Mouse (Mus musculus): Measurements from ENCODE around the gene Pigt.
A peak's percentile ranks its signal among the peaks of the same experiment; 100 is the strongest.

The Pigt gene

GRCm38 (mm10) chr2:164486258-164487114 is 10.8 kb upstream of the Pigt start:
- DNase-seq (ENCODE audit: low spot score) = peak; percentile 77

- DNase-seq (ENCODE audit: low spot score) = no peak
Observed at GRCm38 (mm10) chr2:164487115-164487527, 10.2 kb upstream of the Pigt start.

DNA sequence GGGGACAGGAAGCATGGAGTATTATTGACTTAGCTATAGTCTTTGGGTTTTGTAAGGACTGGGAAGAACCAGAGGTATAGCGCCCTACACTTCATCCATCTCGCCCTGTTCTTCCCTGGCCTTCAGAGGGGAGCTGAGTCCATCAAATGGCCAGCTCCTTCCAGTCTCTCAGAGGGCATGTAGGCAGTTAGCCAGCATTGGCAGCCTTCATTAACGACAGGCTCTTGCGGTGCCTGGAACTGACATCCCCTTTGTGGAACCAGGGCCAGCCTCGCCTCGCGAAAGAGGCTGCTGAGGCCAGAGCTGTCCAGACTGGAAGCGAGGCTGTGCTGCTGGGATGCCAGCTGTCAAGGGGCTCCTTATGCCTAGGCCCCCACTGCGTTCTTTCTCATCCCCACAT is 9.5 kb upstream of the Pigt start:
- DNase-seq (ENCODE audit: low spot score) = no peak

- DNase-seq (ENCODE audit: low spot score) = no peak
Observed at GRCm38 (mm10) chr2:164494126-164494525, 3.2 kb upstream of the Pigt start.

- no peak for DNase-seq (ENCODE audit: low spot score)
Observed at GRCm38 (mm10) chr2:164496331-164496730, 989 bp upstream of the Pigt start.

GRCm38 (mm10) chr2:164497691-164498268 is 460 bp downstream of the Pigt start:
- DNase-seq (ENCODE audit: low spot score) = no peak

DNA sequence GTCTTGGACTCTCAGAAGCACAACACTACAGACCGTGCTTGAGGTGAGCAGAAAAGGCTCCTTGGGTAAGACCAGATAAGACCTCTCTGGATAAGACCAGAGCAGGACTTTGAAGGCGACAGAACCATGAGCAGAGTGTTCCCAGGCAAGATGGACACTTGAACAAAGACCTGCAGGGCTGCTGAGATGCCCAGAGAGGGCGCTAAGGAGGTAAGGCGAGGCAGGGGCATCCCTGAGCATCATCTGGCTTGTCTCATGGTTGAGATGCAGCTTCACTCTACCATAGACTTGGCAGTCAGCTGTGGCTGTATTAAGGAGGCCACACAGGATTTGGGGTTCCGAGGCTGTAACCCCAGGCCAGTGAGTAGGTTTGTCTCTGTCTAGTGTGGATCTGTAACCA is 2.0 kb downstream of the Pigt start:
- DNase-seq (ENCODE audit: low spot score) = no peak

GRCm38 (mm10) chr2:164500511-164500910 is 3.2 kb downstream of the Pigt start:
- DNase-seq (ENCODE audit: low spot score) = no peak

- no peak for DNase-seq (ENCODE audit: low spot score)
Observed at GRCm38 (mm10) chr2:164504919-164505318, 7.6 kb downstream of the Pigt start.

GRCm38 (mm10) chr2:164505619-164506347 is 8.5 kb downstream of the Pigt start:
- no peak for DNase-seq (ENCODE audit: low spot score)

GRCm38 (mm10) chr2:164507811-164508210 is 10.5 kb downstream of the Pigt start:
- DNase-seq (ENCODE audit: low spot score) = no peak

DNA sequence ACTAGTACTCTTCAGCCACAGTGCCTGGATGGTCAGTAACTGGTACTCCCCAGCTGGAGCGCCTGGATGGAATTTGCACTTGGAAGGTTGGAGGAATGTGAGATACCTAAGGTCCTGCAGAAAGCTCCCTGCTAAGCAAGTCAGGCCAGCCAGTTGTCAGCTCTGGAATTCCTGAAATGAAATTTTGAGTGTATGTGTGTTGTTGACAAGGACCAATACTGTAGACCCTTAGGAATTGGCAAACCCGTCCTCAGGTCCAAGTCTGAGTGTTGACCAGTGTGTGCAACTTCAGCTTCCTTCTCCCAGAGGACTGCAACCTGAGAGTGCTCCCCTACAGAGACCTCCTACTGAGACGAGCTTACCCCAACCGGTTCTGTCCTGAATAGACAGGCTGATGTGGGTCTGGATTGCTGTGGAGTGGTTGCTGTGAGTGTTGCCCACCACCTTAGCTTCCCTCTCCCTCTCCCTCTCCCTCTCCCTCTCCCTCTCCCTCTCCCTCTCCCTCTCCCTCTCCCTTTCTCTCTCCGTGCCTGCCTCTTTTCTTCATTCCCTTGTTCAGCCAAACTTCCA is 13.4 kb downstream of the Pigt start:
- DNase-seq (ENCODE audit: low spot score) = no peak

GRCm38 (mm10) chr2:164512121-164512909 is 15.0 kb downstream of the Pigt start:
- no peak for DNase-seq (ENCODE audit: low spot score)

DNA sequence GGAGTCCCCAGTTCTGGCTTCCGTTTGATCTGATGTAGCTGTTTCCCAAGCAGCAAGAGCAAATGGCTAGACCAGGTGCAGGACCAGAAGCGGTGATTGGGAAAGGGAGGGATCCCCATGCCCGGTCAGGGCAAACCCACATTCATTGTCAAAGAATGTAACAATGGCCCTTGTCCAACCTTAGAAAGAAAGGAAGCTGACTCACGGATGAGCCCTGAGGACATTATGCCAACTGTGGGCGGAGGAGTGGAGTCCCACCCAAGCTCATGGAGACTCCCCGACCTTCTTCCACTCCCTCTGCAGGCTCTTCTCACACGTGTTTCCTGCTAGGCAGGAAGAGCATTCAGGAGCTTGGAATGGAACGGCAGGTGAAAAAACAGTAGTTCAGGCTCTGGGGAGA is 16.1 kb downstream of the Pigt start:
- no peak for DNase-seq (ENCODE audit: low spot score)

DNA sequence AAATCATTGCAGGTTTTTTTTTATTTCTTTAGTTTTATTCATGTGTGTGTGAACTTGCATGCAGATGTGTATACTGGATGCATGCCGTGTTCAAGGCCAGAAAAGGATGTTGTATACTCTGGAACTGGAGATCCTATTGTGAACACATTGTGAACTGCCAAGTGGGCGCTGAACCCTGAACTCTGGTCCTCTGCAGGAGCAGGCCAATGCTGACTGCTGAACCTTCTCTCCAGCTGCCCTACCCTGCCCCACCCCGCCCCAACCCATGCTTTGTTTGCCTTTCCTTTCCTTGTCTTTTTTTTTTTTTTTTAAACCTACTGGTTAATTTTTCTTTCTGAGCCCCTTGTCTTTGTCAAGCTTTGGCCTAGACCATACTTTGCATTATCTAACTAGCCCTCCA is 17.6 kb downstream of the Pigt start:
- no peak for DNase-seq (ENCODE audit: low spot score)

DNA sequence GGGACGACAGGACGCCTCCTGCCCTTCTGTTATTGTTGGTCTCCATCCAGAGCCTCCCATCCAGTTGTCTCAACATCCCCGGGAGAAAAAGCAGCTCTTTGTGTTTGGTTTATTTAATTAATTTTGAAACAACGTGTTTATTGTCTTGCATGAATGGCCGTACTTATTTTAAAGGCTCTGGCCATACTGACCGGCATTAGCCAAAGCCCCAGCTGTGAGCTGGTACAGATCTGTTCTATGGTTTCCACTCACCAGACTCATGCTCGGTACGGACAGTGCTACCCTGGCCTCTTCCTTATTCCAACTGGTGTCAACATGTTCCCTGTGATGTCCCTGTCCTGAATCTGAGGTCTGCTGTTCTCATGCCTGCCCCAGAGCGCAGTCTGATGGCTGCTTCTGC is 18.6 kb downstream of the Pigt start:
- no peak for DNase-seq (ENCODE audit: low spot score)

DNA sequence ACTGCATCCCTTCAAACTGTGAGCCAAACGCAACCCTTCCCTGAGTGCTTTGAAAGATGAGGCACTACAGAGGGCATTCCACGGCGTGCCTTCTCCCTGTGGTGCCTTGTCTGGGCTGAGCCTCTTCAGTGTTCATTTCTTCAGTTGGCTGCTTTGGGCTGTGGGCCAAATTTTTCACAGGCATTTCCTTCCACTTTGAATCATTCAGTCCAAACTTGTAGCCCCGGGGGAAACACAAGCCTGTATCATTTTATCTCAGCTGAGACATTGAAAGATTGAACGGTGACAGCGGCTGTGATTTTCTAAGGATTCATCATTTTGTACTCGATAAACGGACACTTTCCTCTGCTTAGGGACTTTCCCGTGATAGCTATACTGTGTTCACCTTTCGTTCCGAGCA is 19.3 kb downstream of the Pigt start:
- DNase-seq (ENCODE audit: low spot score) = no peak

- DNase-seq (ENCODE audit: low spot score) = peak; percentile 67
Observed at GRCm38 (mm10) chr2:164517485-164518221, 20.3 kb downstream of the Pigt start.

DNA sequence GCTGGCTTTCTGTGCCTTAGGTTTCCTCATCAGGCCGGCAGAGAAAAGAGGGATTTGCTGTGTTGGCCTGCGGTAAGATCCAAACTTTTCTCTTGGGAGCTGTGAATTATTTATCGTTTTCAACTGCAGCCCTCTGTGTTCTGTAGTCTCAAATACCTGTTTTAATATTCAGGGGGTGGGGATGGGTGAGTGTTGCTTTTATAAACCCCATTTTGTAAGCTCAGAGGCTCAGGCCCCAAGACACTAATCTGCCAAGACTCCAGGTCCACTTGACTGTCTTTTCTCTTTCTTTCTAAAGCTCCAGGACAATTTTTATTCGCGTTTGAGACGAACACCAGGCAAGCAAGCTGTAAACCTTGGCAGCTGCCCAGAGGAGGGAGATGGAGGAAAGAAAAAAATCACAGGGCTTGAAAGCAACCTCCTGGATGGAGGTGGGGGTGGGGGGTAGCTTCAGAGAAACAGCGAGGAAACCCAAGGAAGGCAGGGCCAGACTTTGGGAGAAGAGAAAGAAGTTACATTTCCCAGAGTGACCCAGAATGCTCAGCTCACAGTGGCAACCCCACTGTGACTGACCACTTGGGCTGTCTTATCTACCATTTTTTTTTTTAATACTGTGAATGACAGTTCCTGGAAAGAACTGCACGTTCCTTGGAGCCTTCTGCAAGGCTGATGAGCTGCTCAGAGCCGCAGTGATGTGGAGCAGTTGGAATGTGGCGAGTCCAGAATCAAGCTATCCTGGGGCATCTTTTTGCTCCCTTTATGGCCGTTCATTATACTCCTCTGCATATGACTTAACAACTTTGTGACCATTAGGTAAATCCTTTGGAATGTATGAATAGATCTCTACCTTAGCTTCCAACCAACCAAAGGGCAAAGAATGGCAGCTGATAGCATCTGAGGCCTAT is 21.2 kb downstream of the Pigt start:
- no peak for DNase-seq (ENCODE audit: low spot score)

- DNase-seq (ENCODE audit: low spot score) = no peak
Observed at GRCm38 (mm10) chr2:164519171-164519526, 21.8 kb downstream of the Pigt start.
